Mouse (Mus musculus): Measurements from ENCODE around the gene Cdh13.

GRCm38 (mm10) chr8:118285596-118286281, 2.2 kb downstream of the Cdh13 start:
- TF ChIP-seq EP300 (optimal IDR thresholded peaks at IDR 0.05) (no peak), CTCF (IDR thresholded peaks at IDR 0.05; ENCODE audit: low read depth) (no peak)

Data from stomach, postnatal 0 days (tissue).